Mouse (Mus musculus) gastrocnemius, postnatal 4 days (tissue): ENCODE results near the gene Grpel1. TPM values are rescaled to one million over a fixed set of nuclear protein-coding genes. Genes with fewer than 3 reads are reported as not detected.

ENCODE experiments used
- DNase-seq, 2 experiments: peaks; one replicate each; pipeline ENCODE4 v3.0.0; 2021 to 2022; ENCODE audit warnings: low spot score in 2 of 2, mixed read lengths in 2 of 2
- total RNA-seq, 2 experiments: library from RNA; stranded (reverse); gene quantifications; 2 replicates each; pipeline ENCODE4 v1.2.3; 2021

Gene Grpel1
- total RNA-seq, 2 experiments from 2014 or later: 31.7 to 34.9 TPM

GRCm38 (mm10) chr5:36458926-36459325 lies 5.9 kb upstream of the Grpel1 start:
- DNase-seq: no peak

- no peak for DNase-seq
Observed at GRCm38 (mm10) chr5:36460712-36461111, 4.1 kb upstream of the Grpel1 start.

GRCm38 (mm10) chr5:36461231-36461630 lies 3.6 kb upstream of the Grpel1 start:
- DNase-seq: no peak

DNA sequence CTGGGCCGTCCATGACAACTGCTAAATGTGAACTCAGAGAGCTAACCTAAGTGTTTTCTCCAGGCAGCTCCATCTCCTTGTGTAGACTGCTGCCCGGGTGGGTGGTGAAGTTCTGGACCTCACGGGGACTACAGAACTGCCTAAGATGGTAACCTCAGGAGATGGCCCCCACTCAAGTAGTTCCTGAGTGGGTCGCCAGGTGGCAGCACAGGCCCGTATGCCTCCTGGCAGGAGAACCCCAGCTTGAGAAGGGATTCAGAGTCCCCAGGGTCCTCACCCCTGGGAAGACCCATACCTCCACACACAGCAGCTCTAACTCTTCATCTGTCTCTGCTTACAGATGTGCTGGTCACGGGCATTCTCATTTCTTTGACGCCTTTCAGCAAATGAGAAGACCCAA lies 2.0 kb upstream of the Grpel1 start:
- DNase-seq: peak; percentile 54 to 67

- DNase-seq: no peak
Observed at GRCm38 (mm10) chr5:36463391-36463790, 1.4 kb upstream of the Grpel1 start.

GRCm38 (mm10) chr5:36465889-36466288 lies 1.1 kb downstream of the Grpel1 start:
- DNase-seq: no peak

GRCm38 (mm10) chr5:36471206-36471605 lies 6.4 kb downstream of the Grpel1 start:
- DNase-seq: no peak

GRCm38 (mm10) chr5:36472876-36473655 lies 8.3 kb downstream of the Grpel1 start:
- no peak for DNase-seq

DNA sequence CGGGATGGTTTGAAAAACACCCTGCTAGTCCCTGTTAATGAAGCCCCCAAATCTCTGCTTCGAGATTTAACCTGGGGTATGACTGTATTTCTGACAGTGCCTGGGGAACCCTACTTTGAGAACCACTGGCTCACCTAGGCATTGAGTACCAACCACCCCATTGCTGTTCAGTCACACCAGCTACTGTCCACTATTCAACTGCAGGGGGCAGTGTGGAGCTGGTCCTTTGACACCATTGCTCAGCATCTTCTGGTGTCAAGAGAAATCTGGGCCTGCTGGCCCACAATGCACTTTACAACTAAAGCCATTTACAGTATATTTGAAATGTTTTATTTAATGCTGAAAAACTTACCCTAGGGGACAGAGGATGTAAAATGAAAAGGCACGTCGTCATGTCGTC lies 9.5 kb downstream of the Grpel1 start:
- DNase-seq: peak; percentile 39 to 64

DNA sequence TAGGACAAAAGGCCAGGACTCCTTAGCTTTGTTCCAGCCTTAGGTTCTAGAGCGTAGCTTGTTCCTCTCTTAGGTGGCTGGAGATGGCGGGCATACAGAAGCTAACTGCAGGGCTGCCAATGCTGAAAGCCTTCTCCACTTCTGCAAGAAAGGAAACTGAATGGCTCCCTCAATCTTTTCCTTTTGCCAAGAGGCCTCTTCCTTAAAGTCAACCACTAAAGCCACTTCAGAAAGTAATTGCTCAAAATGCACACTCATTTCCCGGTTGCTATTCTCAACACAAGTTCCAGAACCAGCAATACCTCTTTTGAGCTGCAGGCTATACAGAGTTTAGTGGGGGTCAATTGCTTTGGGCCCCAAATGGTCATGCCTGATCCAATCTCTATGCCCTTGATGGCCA lies 12.7 kb downstream of the Grpel1 start:
- no peak for DNase-seq

DNA sequence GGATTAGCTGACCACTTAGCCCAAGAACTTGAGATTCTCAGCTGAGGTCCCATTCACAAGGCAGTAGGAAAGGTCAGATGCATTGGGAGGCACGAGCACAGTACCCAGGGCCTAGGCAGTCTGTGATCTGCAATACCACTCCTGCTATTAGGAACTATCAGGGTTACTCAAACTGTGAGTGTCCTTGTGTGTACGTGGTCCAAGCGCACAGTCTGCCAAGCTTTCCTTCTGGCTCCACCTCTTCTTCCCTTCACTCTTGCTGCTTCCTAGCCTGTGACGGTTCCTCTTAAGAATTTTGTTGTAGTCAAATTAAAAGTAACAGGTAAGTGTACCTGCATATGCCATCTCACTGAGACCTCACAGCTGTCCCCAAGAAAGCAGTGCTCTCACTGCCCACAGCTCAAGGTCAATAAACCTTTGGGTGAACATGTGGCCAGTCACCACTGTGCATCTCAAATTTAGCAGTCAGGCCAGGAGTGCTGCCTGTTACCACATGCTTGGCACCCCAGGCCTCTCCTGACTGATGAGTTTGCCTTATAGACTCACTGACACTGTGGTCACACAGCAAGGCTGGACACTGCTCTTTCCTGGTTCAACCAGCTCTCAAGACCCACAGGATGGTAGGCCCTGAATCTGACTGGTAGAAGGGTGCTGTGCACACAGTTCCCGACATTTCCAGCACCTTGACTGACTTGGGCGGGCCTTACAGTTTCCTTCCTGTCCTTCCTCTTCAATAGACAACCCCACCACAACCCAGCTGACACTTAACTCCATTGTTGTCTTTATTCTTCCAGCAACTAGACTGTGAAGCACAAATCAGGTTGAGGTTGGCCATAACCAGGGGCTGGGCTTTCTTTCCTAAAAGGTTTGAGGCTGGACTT lies 14.0 kb downstream of the Grpel1 start:
- DNase-seq: no peak

DNA sequence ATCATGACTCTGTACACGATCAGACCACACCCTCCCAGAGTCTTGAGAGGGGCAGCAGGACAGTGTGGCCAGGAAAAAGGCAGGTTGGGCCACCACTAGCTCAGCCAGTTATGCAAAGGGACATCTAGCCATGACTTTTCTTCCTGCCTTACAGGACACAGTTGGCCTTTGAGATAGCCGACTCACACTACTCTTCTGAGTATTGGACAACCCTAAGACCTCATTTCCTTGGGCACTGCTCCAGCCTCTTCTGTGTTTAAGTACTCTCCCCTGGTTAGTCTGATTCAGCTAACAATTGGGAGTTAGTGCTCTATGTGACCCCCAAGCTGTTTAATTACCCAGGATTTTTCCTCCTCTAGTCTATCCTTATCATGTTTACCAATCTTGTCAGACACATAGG lies 14.9 kb downstream of the Grpel1 start:
- no peak for DNase-seq

DNA sequence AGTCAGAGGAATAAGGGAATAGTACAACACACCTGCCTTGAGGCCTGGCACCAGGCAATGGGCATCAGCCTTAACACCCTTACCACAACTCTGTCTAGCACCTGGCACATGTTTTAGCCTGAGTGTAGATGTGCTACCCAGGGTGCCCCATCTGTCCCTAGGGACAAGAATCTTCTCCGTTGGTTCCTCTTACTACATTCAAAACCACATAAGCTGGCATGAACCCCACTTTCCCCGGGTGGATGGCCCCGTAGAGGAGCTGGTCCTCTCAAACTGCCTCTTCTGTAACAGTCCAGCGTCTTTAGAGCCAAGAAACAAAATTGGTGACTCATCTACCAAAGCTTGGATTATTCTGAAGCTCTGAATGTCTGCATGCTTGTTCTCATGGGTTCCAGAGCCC lies 15.6 kb downstream of the Grpel1 start:
- DNase-seq: no peak

DNA sequence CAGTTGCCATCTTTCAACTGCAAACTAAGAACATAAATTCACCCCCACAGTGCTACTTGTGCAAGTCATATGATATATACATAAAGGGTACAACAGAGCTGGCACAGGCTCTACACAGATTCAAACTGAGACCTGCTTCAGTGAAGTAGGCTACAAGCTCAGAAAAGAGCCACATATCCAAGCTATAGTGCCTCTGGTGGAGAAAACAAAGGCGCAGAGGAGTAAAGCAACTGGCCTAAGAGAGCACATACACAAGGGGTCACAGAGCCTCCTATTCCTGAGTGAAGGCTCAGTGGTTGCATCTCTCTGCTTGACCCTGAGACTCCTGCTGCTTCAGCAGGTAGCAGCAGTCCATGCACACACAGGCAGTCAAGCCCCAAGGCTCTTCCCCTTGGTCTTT lies 16.3 kb downstream of the Grpel1 start:
- DNase-seq: no peak

DNA sequence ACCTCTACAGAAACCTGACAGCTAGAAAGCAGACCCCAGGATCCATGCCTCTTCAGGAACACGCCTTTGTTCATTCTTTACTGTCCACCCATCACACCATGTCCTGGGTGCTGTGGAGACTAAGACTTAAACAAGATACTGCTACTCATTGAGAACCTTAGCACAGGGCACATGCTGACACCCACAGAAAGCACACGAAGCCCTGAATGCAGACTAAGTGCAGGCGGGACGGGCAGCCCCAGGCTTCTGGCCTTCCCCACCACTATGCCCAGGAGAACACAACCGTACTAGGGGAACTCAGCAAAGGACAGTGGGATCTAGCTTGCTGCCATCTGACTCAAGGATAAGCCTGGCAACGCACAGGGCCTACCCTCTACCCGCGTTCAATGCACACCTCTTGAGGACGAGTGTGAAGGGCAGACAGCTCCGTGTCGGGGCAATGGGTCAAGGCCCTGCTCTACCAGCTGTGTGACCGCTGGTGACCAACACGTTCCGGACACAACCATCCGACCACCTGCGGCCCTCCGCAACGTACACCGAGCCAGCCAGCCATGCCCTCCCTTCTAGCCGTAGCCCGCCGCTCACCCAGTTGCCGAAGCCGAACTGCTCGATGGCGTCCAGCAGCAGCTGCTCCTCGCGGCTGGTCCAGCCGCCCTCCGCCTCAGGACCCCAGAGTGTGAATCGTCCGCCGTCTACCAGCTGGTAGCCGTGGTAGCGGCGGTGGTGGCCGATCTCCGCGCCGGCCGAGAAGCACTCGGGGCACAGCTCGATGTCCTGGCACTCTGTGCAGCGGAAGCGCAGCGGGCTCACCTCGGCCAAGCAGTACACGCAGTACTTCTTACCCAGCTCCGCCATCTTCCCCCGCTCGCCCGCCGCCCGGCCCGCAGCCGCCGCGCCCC lies 18.7 kb downstream of the Grpel1 start:
- peak in 1 of 2 experiments; percentile 55 for DNase-seq

GRCm38 (mm10) chr5:36484171-36484990 lies 19.6 kb downstream of the Grpel1 start, which contains the start of the genes Tada2b and Ccdc96:
Tada2b (minus strand) TSS chr5:36484285.
Ccdc96 (plus strand) TSS chr5:36484588.
- DNase-seq: peak; percentile 96

DNA sequence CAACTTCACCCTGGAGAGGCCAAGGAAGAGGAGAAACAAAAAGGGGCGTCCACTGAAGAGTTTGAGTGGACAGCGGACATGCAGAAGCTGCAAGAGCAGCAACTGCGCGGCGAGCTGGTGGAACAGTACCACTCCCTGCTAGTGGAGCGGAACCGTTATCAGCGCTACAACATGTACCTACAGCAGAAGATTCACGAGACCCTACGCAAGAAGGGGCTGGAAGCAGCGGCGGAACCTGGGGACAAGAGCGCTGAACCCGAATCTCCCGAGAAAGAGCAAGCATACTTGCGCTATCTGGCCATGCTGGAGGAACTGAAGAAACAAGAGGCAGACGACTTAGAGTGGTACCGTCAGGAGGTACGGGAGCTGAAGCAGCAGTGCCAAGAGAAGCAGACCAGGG lies 20.5 kb downstream of the Grpel1 start:
- DNase-seq: no peak

DNA sequence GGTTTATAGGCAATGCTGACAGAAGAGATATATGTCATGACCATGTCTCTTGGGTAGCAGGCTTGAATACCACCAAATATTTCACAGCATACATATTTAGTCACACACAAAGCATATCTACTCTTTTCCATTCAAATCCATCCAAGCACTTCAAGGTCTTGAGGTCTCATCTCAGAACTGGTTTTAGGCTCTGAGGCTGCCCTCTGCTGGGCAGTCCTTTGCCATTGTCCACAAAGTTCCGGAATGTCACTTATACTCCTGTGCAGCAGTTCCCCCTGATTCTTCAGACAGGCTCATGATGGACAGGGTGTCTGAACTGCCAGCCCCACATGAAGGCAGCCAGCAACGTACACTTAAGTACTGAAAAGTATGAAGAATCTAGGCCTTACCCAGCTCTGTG lies 24.4 kb downstream of the Grpel1 start:
- DNase-seq: no peak

GRCm38 (mm10) chr5:36493919-36494318 lies 29.1 kb downstream of the Grpel1 start:
- DNase-seq: no peak

GRCm38 (mm10) chr5:36494709-36495108 lies 29.9 kb downstream of the Grpel1 start:
- DNase-seq: no peak
